Mouse (Mus musculus) stomach, postnatal 0 days (tissue): ENCODE data around the gene Col4a1. TPM values are rescaled to one million over a fixed set of nuclear protein-coding genes. Genes with fewer than 3 reads are reported as not detected.

Experiments
- ATAC-seq: fragments of 200-750 bp; cut with Nextera tagmentation; 2 replicates; pipeline ENCODE4 v1.8.0; 2017; ENCODE audit not compliant: low FRiP score, low TSS enrichment
- DNase-seq: peaks from one replicate; pipeline ENCODE4 v3.0.0-alpha.2; 2016; ENCODE audit warnings: low spot score
- H3K27ac ChIP-seq: fragments of 300-500 bp; sonication (generic); replicated peaks from 2 replicates; pipeline ENCODE4 v1.5.1; 2014; ENCODE audit warnings: mild to moderate bottlenecking, control low read depth
- H3K27me3 ChIP-seq: fragments of 300-500 bp; sonication (generic); 2 replicates; pipeline ENCODE4 v1.6.1; 2014; ENCODE audit warnings: low read length; ENCODE audit not compliant: control insufficient read depth, insufficient read depth
- H3K36me3 ChIP-seq: fragments of 300-500 bp; sonication (generic); 2 replicates; pipeline ENCODE4 v1.6.1; 2014; ENCODE audit warnings: low read length, mixed read lengths; ENCODE audit not compliant: control insufficient read depth, insufficient read depth
- H3K4me1 ChIP-seq: fragments of 300-500 bp; sonication (generic); replicated peaks from 2 replicates; pipeline ENCODE4 v1.6.1; 2014; ENCODE audit warnings: antibody characterized with exemption; ENCODE audit not compliant: control insufficient read depth, insufficient read depth
- H3K4me2 ChIP-seq: fragments of 300-500 bp; sonication (generic); replicated peaks from 2 replicates; pipeline ENCODE4 v1.6.1; 2014; ENCODE audit warnings: low read depth, mild to moderate bottlenecking, control low read depth, moderate library complexity
- H3K4me3 ChIP-seq: fragments of 300-500 bp; sonication (generic); 2 replicates; pipeline ENCODE4 v1.5.1; 2014; ENCODE audit warnings: low read depth, low read length, control low read depth
- H3K9ac ChIP-seq: fragments of 300-500 bp; sonication (generic); 2 replicates; pipeline ENCODE4 v1.6.1; 2014; ENCODE audit warnings: mild to moderate bottlenecking, low read length, control low read depth, mixed read lengths
- H3K9me3 ChIP-seq: fragments of 300-500 bp; sonication (generic); 2 replicates; pipeline ENCODE4 v1.6.1; 2016; ENCODE audit warnings: low read length; ENCODE audit not compliant: control insufficient read depth
- CTCF ChIP-seq: IDR thresholded peaks from 2 replicates; pipeline ENCODE4 v1.5.1; 2016; ENCODE audit warnings: antibody characterized with exemption, low read depth, mild to moderate bottlenecking, moderate library complexity
- EP300 ChIP-seq: optimal IDR thresholded peaks from 2 replicates; pipeline ENCODE3; 2016; ENCODE audit warnings: antibody characterized with exemption
- WGBS: fragments of 180-500 bp; shearing (Covaris S2); extraction: QIAGEN DNeasy Blood & Tissue Kit; methylation state at CpG from one replicate; pipeline ENCODE4 v1.1.7; 2014; 5-methylcytosine and 5-hydroxymethylcytosine counted together
- polyA plus RNA-seq: library from polyadenylated mRNA; unstranded; fragments of >200 nt; fragmentation: Nextera tagmentation; extraction: Ambion mirVana; gene quantifications from 2 replicates; pipeline ENCODE4 v1.2.1, GENCODE M21; 2015

The Col4a1 gene
- polyA plus RNA-seq, 1 experiment from 2014 or later = 99.0 TPM

- no peak overlapping the region for H3K9ac ChIP-seq
- H3K4me3 ChIP-seq = no peak overlapping the region
- no peaks in the 10 kb centered on the region for H3K27me3 ChIP-seq
- no peak for DNase-seq
- H3K9me3 ChIP-seq = no peaks in the 10 kb centered on the region
- no peaks in the 10 kb centered on the region for H3K4me1 ChIP-seq
- ATAC-seq = no peak
- H3K36me3 ChIP-seq = no peaks in the 10 kb centered on the region
- no peak overlapping the region for H3K27ac ChIP-seq
- TF ChIP-seq CTCF (no peak), EP300 (no peak)
- 76% methylated on average over 6 of the region's 6 CpGs for WGBS
- no peak overlapping the region for H3K4me2 ChIP-seq
Observed at GRCm38 (mm10) chr8:11316118-11316517, 3.5 kb upstream of the Col4a1 start.

- WGBS = 81% methylated on average over 16 of the region's 16 CpGs
- TF ChIP-seq CTCF = no peak
- no peak for TF ChIP-seq EP300
- Histone ChIP-seq H3K9me3 (no peaks in the 10 kb centered on the region), H3K4me2 (peak overlapping the region; percentile 83), H3K27me3 (no peaks in the 10 kb centered on the region), H3K4me1 (no peaks in the 10 kb centered on the region), H3K27ac (no peak overlapping the region), H3K4me3 (no peak overlapping the region), H3K36me3 (no peaks in the 10 kb centered on the region), H3K9ac (no peak overlapping the region)
- DNase-seq (no peak), ATAC-seq (no peak)
Observed at GRCm38 (mm10) chr8:11315179-11315943, 2.7 kb upstream of the Col4a1 start.

GRCm38 (mm10) chr8:11314613-11315012, 2.0 kb upstream of the Col4a1 start:
- no peak for TF ChIP-seq EP300
- TF ChIP-seq CTCF = no peak
- no peak for DNase-seq
- Histone ChIP-seq H3K27me3 (no peaks in the 10 kb centered on the region), H3K27ac (no peak overlapping the region), H3K4me1 (0 out of 2 replicates have a peak, but pooled peaks cover under 1% of the 10 kb centered on the region), H3K9ac (no peak overlapping the region), H3K4me2 (peak overlapping the region; percentile 83), H3K9me3 (no peaks in the 10 kb centered on the region), H3K4me3 (peak overlapping the region; percentile 75), H3K36me3 (no peaks in the 10 kb centered on the region)
- no peak for ATAC-seq
- 88% methylated on average over 8 of the region's 8 CpGs for WGBS

GRCm38 (mm10) chr8:11313176-11314111, 818 bp upstream of the Col4a1 start:
- peak overlapping the region; percentile 96 for H3K27ac ChIP-seq
- peak overlapping the region; percentile 83 for H3K4me2 ChIP-seq
- H3K4me1 ChIP-seq = 0 out of 2 replicates have a peak, but pooled peaks cover 3% of the 10 kb centered on the region
- H3K9me3 ChIP-seq = no peaks in the 10 kb centered on the region
- H3K27me3 ChIP-seq = no peaks in the 10 kb centered on the region
- peak overlapping the region; percentile 75 for H3K4me3 ChIP-seq
- 5% methylated on average over 45 of the region's 45 CpGs for WGBS
- no peak for TF ChIP-seq EP300
- no peak for TF ChIP-seq CTCF
- DNase-seq (peak; percentile 19), ATAC-seq (no peak; the same call in 1 of the 2 replicates)
- H3K9ac ChIP-seq = peak overlapping the region; percentile 93
- no peaks in the 10 kb centered on the region for H3K36me3 ChIP-seq

- Histone ChIP-seq H3K4me2 (peak overlapping the region; percentile 83), H3K4me1 (0 out of 2 replicates have a peak, but pooled peaks cover 3% of the 10 kb centered on the region), H3K27me3 (no peaks in the 10 kb centered on the region), H3K9me3 (no peaks in the 10 kb centered on the region), H3K4me3 (peak overlapping the region; percentile 75), H3K36me3 (no peaks in the 10 kb centered on the region; the same call in 1 of the 2 replicates), H3K27ac (peak overlapping the region; percentile 96), H3K9ac (peak overlapping the region; percentile 93)
- WGBS = 5% methylated on average over 34 of the region's 34 CpGs
- ATAC-seq (peak; percentile 13; the same call in 1 of the 2 replicates), DNase-seq (peak; percentile 28)
- TF ChIP-seq EP300 (no peak), CTCF (no peak)
Observed at GRCm38 (mm10) chr8:11311681-11312348, 811 bp downstream of the Col4a1 start.
